Mouse (Mus musculus): Measurements from ENCODE around the gene Npm3. TPM values are rescaled to one million over a fixed set of nuclear protein-coding genes. Genes with fewer than 3 reads are reported as not detected.

Gene Npm3
- polyA plus RNA-seq, 1 experiment from 2014 or later = 7.4 TPM

DNA sequence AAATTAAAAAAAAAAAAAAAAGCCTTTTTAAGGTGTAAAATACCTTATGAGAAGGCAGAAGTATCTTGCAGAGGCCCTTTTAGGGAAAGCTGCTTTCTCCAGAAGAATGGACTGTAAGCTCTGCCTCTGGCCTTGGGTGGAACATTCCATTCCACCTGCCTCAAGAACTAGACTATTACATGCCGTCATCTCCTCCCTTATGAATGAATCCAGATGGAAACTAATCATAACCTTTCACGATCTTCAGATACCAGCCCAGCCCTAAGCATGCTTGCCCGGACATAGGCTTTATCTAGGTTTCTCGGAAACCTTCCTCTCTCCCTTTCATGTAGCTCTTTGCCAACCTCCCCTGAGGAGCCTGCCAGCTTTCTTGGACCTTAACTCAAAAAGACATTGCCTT lies 38.9 kb upstream of the Npm3 start:
- Histone ChIP-seq H3K4me3 (ENCODE audit: low read depth, low read length) (no peak overlapping the region), H3K27ac (ENCODE audit: low read depth, low read length) (no peak overlapping the region), H3K9me3 (ENCODE audit: control insufficient read depth, low read length) (no peaks in the 10 kb centered on the region), H3K36me3 (ENCODE audit: control insufficient read depth, insufficient read depth, low read length) (no peaks in the 10 kb centered on the region), H3K9ac (ENCODE audit: low read depth, low read length) (no peak overlapping the region), H3K27me3 (ENCODE audit: control insufficient read depth, insufficient read depth, low read length) (no peaks in the 10 kb centered on the region), H3K4me2 (replicated peaks; ENCODE audit: low read depth, low read length) (no peak overlapping the region), H3K4me1 (replicated peaks; ENCODE audit: control insufficient read depth, insufficient read depth, low read length) (no peaks in the 10 kb centered on the region)
- ATAC-seq (ENCODE audit: low FRiP score) = no peak
- DNase-seq (ENCODE audit: low spot score) = no peak
- WGBS = 94% methylated on average over 4 of the region's 4 CpGs

DNA sequence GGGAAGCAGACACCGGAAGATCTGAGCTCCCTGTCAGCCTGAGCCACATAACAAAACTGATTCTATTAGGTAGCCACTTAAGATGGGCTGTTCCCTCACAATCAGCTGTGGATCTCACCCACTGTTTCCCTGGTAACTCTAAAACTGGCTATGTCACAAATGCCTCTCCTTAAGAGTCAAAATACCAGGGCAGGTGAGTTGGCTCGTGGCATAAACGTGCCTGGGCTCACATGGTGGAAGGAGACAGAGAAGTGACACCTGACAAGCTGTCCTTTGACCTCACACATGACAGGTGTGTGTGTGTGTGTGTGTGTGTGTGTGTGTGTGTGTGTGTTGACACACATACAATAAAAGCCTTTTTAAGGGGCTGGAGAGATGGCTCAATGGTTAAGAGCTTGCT lies 38.1 kb upstream of the Npm3 start:
- H3K27me3 ChIP-seq (ENCODE audit: control insufficient read depth, insufficient read depth, low read length) = no peaks in the 10 kb centered on the region
- no peaks in the 10 kb centered on the region for H3K4me1 ChIP-seq (replicated peaks; ENCODE audit: control insufficient read depth, insufficient read depth, low read length)
- ATAC-seq (ENCODE audit: low FRiP score) = no peak
- no peak overlapping the region for H3K4me3 ChIP-seq (ENCODE audit: low read depth, low read length)
- no peak overlapping the region for H3K9ac ChIP-seq (ENCODE audit: low read depth, low read length)
- no peak overlapping the region for H3K27ac ChIP-seq (ENCODE audit: low read depth, low read length)
- H3K36me3 ChIP-seq (ENCODE audit: control insufficient read depth, insufficient read depth, low read length) = no peaks in the 10 kb centered on the region
- H3K9me3 ChIP-seq (ENCODE audit: control insufficient read depth, low read length) = no peaks in the 10 kb centered on the region
- 75% methylated on average over 3 of the region's 3 CpGs for WGBS
- no peak overlapping the region for H3K4me2 ChIP-seq (replicated peaks; ENCODE audit: low read depth, low read length)
- DNase-seq (ENCODE audit: low spot score) = no peak

DNA sequence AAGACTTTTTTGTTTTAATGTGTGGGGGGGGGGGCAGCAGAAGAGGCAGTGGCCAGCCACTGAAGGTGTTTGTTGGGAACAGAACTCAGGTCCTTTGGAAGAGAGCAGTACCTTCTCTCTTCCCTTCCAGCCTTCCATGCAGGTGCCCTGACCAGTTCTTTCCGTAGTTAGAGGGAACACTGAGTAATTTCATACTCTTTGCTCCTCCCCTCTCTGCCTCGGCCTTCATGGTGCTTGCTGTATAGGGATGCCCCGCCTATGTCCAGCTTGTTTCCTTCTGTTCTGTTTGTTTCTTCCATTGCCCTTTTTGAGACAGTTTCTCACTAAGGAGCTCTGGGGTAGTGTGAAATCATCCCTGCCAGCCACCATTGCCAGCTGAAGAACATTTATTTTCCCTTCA lies 36.1 kb upstream of the Npm3 start:
- Histone ChIP-seq H3K4me1 (replicated peaks; ENCODE audit: control insufficient read depth, insufficient read depth, low read length) (peaks cover 7% of the 10 kb centered on the region), H3K9me3 (ENCODE audit: control insufficient read depth, low read length) (no peaks in the 10 kb centered on the region), H3K4me3 (ENCODE audit: low read depth, low read length) (no peak overlapping the region), H3K36me3 (ENCODE audit: control insufficient read depth, insufficient read depth, low read length) (no peaks in the 10 kb centered on the region), H3K9ac (ENCODE audit: low read depth, low read length) (no peak overlapping the region), H3K27ac (ENCODE audit: low read depth, low read length) (no peak overlapping the region), H3K4me2 (replicated peaks; ENCODE audit: low read depth, low read length) (no peak overlapping the region), H3K27me3 (ENCODE audit: control insufficient read depth, insufficient read depth, low read length) (no peaks in the 10 kb centered on the region)
- DNase-seq (ENCODE audit: low spot score) (no peak), ATAC-seq (ENCODE audit: low FRiP score) (no peak)
- 67% methylated on average over 3 of the region's 3 CpGs for WGBS

DNA sequence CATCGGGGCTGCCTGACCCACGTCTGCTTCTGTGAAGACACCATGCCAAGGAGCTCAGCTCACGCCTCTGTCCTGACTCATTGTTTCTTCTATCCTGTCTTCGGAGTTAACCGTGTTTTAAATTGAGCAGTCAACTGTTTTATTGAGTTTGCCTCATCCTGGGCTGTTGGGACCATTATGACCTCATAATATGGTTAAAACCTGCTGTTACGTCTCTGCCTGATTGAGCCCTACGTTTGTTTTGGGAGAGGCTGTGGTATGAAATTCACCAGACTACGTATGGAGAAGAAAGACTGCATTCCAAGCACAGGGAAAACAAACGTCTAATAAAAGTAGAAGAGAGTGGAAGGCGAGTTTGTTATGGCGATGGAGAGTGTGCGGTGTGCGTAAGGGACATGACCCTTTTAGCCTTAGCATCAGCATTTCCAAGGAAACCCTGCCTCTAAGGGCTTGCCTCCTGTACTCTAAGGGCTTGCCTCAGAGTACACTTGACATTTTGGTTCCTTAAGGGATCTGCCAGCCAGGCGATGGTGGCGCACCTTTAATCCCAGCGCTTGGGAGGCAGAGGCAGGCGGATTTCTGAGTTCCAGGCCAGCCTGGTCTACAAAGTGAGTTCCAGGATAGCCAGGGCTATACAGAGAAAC lies 34.7 kb upstream of the Npm3 start:
- ATAC-seq (ENCODE audit: low FRiP score) (no peak), DNase-seq (ENCODE audit: low spot score) (no peak)
- Histone ChIP-seq H3K27ac (ENCODE audit: low read depth, low read length) (no peak overlapping the region), H3K9ac (ENCODE audit: low read depth, low read length) (peak overlapping the region; percentile 45; the same call in 1 of the 2 replicates), H3K36me3 (ENCODE audit: control insufficient read depth, insufficient read depth, low read length) (no peaks in the 10 kb centered on the region), H3K4me2 (replicated peaks; ENCODE audit: low read depth, low read length) (peak overlapping the region; percentile 45), H3K9me3 (ENCODE audit: control insufficient read depth, low read length) (no peaks in the 10 kb centered on the region), H3K4me1 (replicated peaks; ENCODE audit: control insufficient read depth, insufficient read depth, low read length) (peaks cover 7% of the 10 kb centered on the region), H3K4me3 (ENCODE audit: low read depth, low read length) (peak overlapping the region; percentile 100), H3K27me3 (ENCODE audit: control insufficient read depth, insufficient read depth, low read length) (no peaks in the 10 kb centered on the region)
- WGBS = 39% methylated on average over 17 of the region's 17 CpGs

DNA sequence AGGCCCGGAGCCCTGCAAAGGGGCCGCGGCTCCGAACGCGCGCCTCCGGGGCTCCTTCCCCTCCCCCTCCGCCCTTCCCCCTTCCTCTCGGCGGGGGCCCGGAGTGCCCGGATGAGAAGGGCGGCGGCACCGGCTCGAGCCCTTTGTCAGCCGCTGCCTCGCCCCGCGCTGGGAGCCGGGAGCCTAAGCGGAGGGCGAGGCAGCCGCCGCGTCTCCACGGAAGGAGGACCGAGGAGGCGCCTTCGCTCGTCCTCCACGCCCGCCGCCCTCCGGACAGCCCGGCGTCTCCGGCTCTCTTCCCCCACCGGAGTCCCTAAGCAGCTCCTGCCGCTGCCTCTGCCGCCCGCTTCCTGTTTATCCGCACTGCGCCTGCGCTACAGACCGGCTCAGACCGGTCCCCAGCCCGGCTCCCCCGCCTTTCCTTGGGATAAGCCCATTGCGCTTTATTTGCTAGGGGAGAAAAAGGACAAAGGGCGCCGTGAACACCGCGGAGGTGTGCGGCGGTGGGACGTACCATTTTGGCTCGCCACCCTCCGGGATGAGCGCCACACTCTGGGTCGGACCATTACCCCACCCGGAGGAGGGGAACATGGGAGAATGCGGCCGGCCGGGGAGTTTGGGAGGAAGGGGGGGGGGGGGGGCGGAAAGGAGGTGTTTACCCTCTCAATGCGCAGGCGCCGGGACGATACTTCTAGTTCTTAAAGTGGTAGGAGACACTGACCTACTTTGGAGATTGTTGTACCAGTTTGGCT lies 34.0 kb upstream of the Npm3 start, which contains the start of gene Mgea5:
Gene Mgea5 (minus strand): TSS at position 657 of the 752 bp plus-strand sequence.
- Histone ChIP-seq H3K9me3 (ENCODE audit: control insufficient read depth, low read length) (no peaks in the 10 kb centered on the region), H3K4me3 (ENCODE audit: low read depth, low read length) (peak within 1 kb of the TSS; percentile 100), H3K36me3 (ENCODE audit: control insufficient read depth, insufficient read depth, low read length) (0 out of 2 replicates have a peak, but pooled peaks cover 1% of the 10 kb centered on the region), H3K9ac (ENCODE audit: low read depth, low read length) (peak within 1 kb of the TSS; percentile 98), H3K4me2 (replicated peaks; ENCODE audit: low read depth, low read length) (peak within 1 kb of the TSS; percentile 49), H3K4me1 (replicated peaks; ENCODE audit: control insufficient read depth, insufficient read depth, low read length) (peaks cover 7% of the 10 kb centered on the region), H3K27me3 (ENCODE audit: control insufficient read depth, insufficient read depth, low read length) (no peaks in the 10 kb centered on the region), H3K27ac (ENCODE audit: low read depth, low read length) (peak within 1 kb of the TSS; percentile 98)
- 1% methylated on average over 51 of the region's 71 CpGs for WGBS
- DNase-seq (ENCODE audit: low spot score) (peak; percentile 97), ATAC-seq (ENCODE audit: low FRiP score) (peak; percentile 97)

DNA sequence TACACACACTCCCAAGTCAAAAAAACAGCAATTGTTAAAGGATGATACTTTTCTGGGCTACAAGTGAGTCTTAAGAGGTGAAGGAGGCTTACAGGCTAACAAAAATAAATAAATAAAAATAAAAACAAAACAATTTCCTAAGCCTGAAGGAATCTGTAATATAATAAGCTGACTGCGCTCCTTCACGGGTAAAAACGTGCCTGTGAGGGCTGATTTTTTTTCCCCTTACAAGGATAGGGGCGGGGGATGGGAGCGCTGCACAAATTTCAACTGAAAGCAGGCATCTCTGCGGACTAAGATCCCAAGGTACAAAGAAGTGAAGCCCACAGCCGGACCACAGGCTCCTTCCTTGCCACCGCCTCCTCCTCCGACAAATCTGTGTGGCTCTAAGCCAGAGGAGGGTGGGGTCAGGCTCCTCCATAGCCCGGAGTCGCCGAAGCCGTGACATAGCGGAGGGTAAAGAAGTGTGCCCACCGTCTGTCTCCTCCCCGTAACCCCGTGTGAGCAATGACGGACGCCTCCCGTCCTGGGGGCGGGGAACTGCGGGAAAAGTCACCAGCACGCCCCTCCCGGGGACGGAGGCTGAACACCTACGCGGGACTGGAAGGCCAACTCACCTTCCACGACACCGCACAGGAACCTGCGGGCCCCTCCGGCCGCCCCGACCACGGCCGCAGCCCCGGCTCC lies 33.1 kb upstream of the Npm3 start:
- H3K27me3 ChIP-seq (ENCODE audit: control insufficient read depth, insufficient read depth, low read length) = no peaks in the 10 kb centered on the region
- H3K36me3 ChIP-seq (ENCODE audit: control insufficient read depth, insufficient read depth, low read length) = peaks cover 3% of the 10 kb centered on the region; the same call in 1 of the 2 replicates
- H3K27ac ChIP-seq (ENCODE audit: low read depth, low read length) = peak overlapping the region; percentile 98
- peak overlapping the region; percentile 100 for H3K4me3 ChIP-seq (ENCODE audit: low read depth, low read length)
- under 1% methylated on average over 36 of the region's 36 CpGs for WGBS
- ATAC-seq (ENCODE audit: low FRiP score) (peak; percentile 60), DNase-seq (ENCODE audit: low spot score) (peak; percentile 73)
- peaks cover 7% of the 10 kb centered on the region for H3K4me1 ChIP-seq (replicated peaks; ENCODE audit: control insufficient read depth, insufficient read depth, low read length)
- peak overlapping the region; percentile 49 for H3K4me2 ChIP-seq (replicated peaks; ENCODE audit: low read depth, low read length)
- H3K9me3 ChIP-seq (ENCODE audit: control insufficient read depth, low read length) = no peaks in the 10 kb centered on the region
- peak overlapping the region; percentile 98 for H3K9ac ChIP-seq (ENCODE audit: low read depth, low read length)

DNA sequence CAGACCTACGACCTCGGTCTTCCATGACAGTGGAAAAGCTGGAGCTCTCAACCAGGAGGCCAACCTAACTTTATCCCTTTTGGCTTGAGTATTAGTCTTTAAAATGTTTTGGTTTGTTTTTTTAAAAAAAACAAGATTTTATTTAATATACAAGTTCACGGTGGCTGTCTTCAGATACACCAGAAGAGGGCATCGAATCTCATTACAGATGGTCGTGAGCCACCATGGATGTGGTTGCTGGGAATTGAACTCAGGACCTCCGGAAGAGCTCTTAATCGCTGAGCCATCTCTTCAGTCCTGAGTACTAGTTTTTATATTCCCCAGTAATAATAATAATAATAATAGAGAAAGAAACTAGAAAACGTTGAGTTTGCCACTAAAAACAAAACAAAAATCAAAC lies 32.3 kb upstream of the Npm3 start:
- H3K4me3 ChIP-seq (ENCODE audit: low read depth, low read length) = peak overlapping the region; percentile 100
- H3K4me2 ChIP-seq (replicated peaks; ENCODE audit: low read depth, low read length) = peak overlapping the region; percentile 49
- no peaks in the 10 kb centered on the region for H3K9me3 ChIP-seq (ENCODE audit: control insufficient read depth, low read length)
- H3K4me1 ChIP-seq (replicated peaks; ENCODE audit: control insufficient read depth, insufficient read depth, low read length) = peaks cover 7% of the 10 kb centered on the region
- peaks cover 3% of the 10 kb centered on the region; the same call in 1 of the 2 replicates for H3K36me3 ChIP-seq (ENCODE audit: control insufficient read depth, insufficient read depth, low read length)
- ATAC-seq (ENCODE audit: low FRiP score) (no peak), DNase-seq (ENCODE audit: low spot score) (no peak)
- 64% methylated on average over 8 of the region's 8 CpGs for WGBS
- no peak overlapping the region for H3K9ac ChIP-seq (ENCODE audit: low read depth, low read length)
- H3K27ac ChIP-seq (ENCODE audit: low read depth, low read length) = no peak overlapping the region
- no peaks in the 10 kb centered on the region for H3K27me3 ChIP-seq (ENCODE audit: control insufficient read depth, insufficient read depth, low read length)

DNA sequence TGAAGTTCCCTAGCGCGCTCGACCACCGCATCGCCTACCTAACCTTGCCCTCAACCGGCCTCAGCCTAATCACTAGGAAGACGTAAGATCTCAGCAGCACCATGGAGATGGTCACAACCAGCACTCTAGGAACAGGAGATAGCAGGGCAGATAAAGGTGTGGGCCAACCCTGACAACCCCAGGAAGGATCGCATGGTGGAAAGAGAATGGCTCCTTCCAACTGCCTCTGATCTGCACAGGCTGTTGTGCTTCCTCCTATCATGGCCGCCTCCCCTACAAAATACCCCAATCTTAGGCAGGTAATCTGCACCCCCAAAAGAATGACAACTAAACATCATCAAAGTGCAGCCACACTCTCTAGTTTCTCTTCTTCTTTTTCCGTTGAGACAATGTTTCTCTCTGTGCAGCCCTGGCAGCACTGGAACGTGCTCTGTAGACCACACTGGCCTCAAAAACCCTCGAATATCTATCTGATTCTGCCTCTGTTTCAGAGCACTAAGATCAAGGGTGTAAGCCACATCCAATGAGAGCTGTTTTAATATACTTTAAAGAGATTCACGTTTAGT lies 31.0 kb upstream of the Npm3 start:
- Histone ChIP-seq H3K9ac (ENCODE audit: low read depth, low read length) (no peak overlapping the region), H3K4me3 (ENCODE audit: low read depth, low read length) (no peak overlapping the region), H3K36me3 (ENCODE audit: control insufficient read depth, insufficient read depth, low read length) (peaks cover 5% of the 10 kb centered on the region; the same call in 1 of the 2 replicates)

More for the DNA sequence above, 31.0 kb upstream of the Npm3 start:
- no peaks in the 10 kb centered on the region for H3K9me3 ChIP-seq (ENCODE audit: control insufficient read depth, low read length)
- no peak overlapping the region for H3K27ac ChIP-seq (ENCODE audit: low read depth, low read length)
- H3K27me3 ChIP-seq (ENCODE audit: control insufficient read depth, insufficient read depth, low read length) = no peaks in the 10 kb centered on the region
- 88% methylated on average over 13 of the region's 13 CpGs for WGBS
- no peak for ATAC-seq (ENCODE audit: low FRiP score)
- H3K4me2 ChIP-seq (replicated peaks; ENCODE audit: low read depth, low read length) = no peak overlapping the region
- no peak for DNase-seq (ENCODE audit: low spot score)
- H3K4me1 ChIP-seq (replicated peaks; ENCODE audit: control insufficient read depth, insufficient read depth, low read length) = peaks cover 7% of the 10 kb centered on the region
